Mouse (Mus musculus): Measurements from ENCODE around the gene Tnfrsf11a.
"Not testable (repeated sequence)": the region's sequence is repeated elsewhere in the genome, so short reads cannot be mapped to it uniquely, and the experiment has no call there.

The Tnfrsf11a gene

GRCm38 (mm10) chr1:105786731-105787357 lies 6.3 kb downstream of the Tnfrsf11a start:
- no peak for DNase-seq (ENCODE audit: low spot score)

GRCm38 (mm10) chr1:105790103-105790502 lies 9.6 kb downstream of the Tnfrsf11a start:
- no peak for DNase-seq (ENCODE audit: low spot score)

- no peak for DNase-seq (ENCODE audit: low spot score)
Measured at GRCm38 (mm10) chr1:105794670-105795069, 14.2 kb downstream of the Tnfrsf11a start.

- DNase-seq (ENCODE audit: low spot score) = no peak
Measured at GRCm38 (mm10) chr1:105795705-105796104, 15.2 kb downstream of the Tnfrsf11a start.

GRCm38 (mm10) chr1:105800570-105800969 lies 20.1 kb downstream of the Tnfrsf11a start:
- no peak for DNase-seq (ENCODE audit: low spot score)

GRCm38 (mm10) chr1:105801252-105801651 lies 20.7 kb downstream of the Tnfrsf11a start:
- DNase-seq (ENCODE audit: low spot score) = no peak

GRCm38 (mm10) chr1:105802941-105803340 lies 22.4 kb downstream of the Tnfrsf11a start:
- DNase-seq (ENCODE audit: low spot score) = no peak

GRCm38 (mm10) chr1:105804285-105804684 lies 23.8 kb downstream of the Tnfrsf11a start:
- no peak for DNase-seq (ENCODE audit: low spot score)

- DNase-seq (ENCODE audit: low spot score) = no peak
Measured at GRCm38 (mm10) chr1:105805565-105805964, 25.0 kb downstream of the Tnfrsf11a start.

- DNase-seq (ENCODE audit: low spot score) = no peak
Measured at GRCm38 (mm10) chr1:105807028-105807722, 26.7 kb downstream of the Tnfrsf11a start.

- DNase-seq (ENCODE audit: low spot score) = not testable (repeated sequence)
Measured at GRCm38 (mm10) chr1:105812027-105812426, 31.5 kb downstream of the Tnfrsf11a start.

GRCm38 (mm10) chr1:105812960-105813708 lies 32.6 kb downstream of the Tnfrsf11a start:
- DNase-seq (ENCODE audit: low spot score) = no peak

GRCm38 (mm10) chr1:105813709-105814061 lies 33.2 kb downstream of the Tnfrsf11a start:
- no peak for DNase-seq (ENCODE audit: low spot score)

GRCm38 (mm10) chr1:105814402-105815270 lies 34.1 kb downstream of the Tnfrsf11a start:
- DNase-seq (ENCODE audit: low spot score) = no peak

GRCm38 (mm10) chr1:105815310-105815709 lies 34.8 kb downstream of the Tnfrsf11a start:
- no peak for DNase-seq (ENCODE audit: low spot score)

GRCm38 (mm10) chr1:105815736-105816135 lies 35.2 kb downstream of the Tnfrsf11a start:
- DNase-seq (ENCODE audit: low spot score) = no peak

- no peak for DNase-seq (ENCODE audit: low spot score)
Measured at GRCm38 (mm10) chr1:105819031-105819430, 38.5 kb downstream of the Tnfrsf11a start.

- no peak for DNase-seq (ENCODE audit: low spot score)
Measured at GRCm38 (mm10) chr1:105819740-105820139, 39.2 kb downstream of the Tnfrsf11a start.

- no peak for DNase-seq (ENCODE audit: low spot score)
Measured at GRCm38 (mm10) chr1:105824356-105824755, 43.8 kb downstream of the Tnfrsf11a start.

GRCm38 (mm10) chr1:105824980-105825379 lies 44.5 kb downstream of the Tnfrsf11a start:
- DNase-seq (ENCODE audit: low spot score) = no peak

GRCm38 (mm10) chr1:105827374-105827773 lies 46.9 kb downstream of the Tnfrsf11a start:
- DNase-seq (ENCODE audit: low spot score) = no peak

GRCm38 (mm10) chr1:105827786-105828345 lies 47.3 kb downstream of the Tnfrsf11a start:
- DNase-seq (ENCODE audit: low spot score) = no peak
